Mouse (Mus musculus) intestine, embryonic 14.5 days (tissue): ENCODE measurements around the gene Sept7. TPM values are rescaled to one million over a fixed set of nuclear protein-coding genes. Genes with fewer than 3 reads are reported as not detected.

ENCODE experiments used
- ATAC-seq: fragments of 200-750 bp; cut with Nextera tagmentation; replicated peaks from 2 replicates; pipeline ENCODE4 v1.8.0; 2017; ENCODE audit warnings: low read depth, moderate number of reproducible peaks, moderate TSS enrichment, moderate library complexity; ENCODE audit not compliant: low FRiP score, low TSS enrichment
- DNase-seq: peaks from one replicate; pipeline ENCODE4 v3.0.0-alpha.2; 2018; ENCODE audit warnings: low spot score
- H3K27ac ChIP-seq: fragments of 300-500 bp; sonication (generic); 2 replicates; pipeline ENCODE4 v1.5.1; 2014; ENCODE audit warnings: low read depth, mild to moderate bottlenecking, control low read depth
- H3K27me3 ChIP-seq: fragments of 300-500 bp; sonication (generic); replicated peaks from 2 replicates; pipeline ENCODE4 v1.6.1; 2014; ENCODE audit warnings: low read length, control low read depth; ENCODE audit not compliant: control insufficient read depth, insufficient read depth
- H3K36me3 ChIP-seq: fragments of 300-500 bp; sonication (generic); 2 replicates; pipeline ENCODE4 v1.6.1; 2014; ENCODE audit warnings: low read length, control low read depth; ENCODE audit not compliant: control insufficient read depth, insufficient read depth
- H3K4me1 ChIP-seq: fragments of 300-500 bp; sonication (generic); replicated peaks from 2 replicates; pipeline ENCODE4 v1.6.1; 2014; ENCODE audit warnings: low read length, control low read depth, mixed read lengths; ENCODE audit not compliant: control insufficient read depth, insufficient read depth
- H3K4me2 ChIP-seq: fragments of 300-500 bp; sonication (generic); 2 replicates; pipeline ENCODE4 v1.6.1; 2014; ENCODE audit warnings: low read length
- H3K4me3 ChIP-seq: fragments of 300-500 bp; sonication (generic); 2 replicates; pipeline ENCODE4 v1.5.1; 2014; ENCODE audit warnings: low read depth, low read length, control low read depth, mixed read lengths
- H3K9ac ChIP-seq: fragments of 300-500 bp; sonication (generic); 2 replicates; pipeline ENCODE4 v1.6.1; 2014; ENCODE audit warnings: mild to moderate bottlenecking, low read length
- H3K9me3 ChIP-seq: fragments of 300-500 bp; sonication (generic); 2 replicates; pipeline ENCODE4 v1.6.1; 2016; ENCODE audit warnings: low read length, control low read depth; ENCODE audit not compliant: control insufficient read depth
- WGBS: fragments of 180-500 bp; shearing (Covaris S2); extraction: QIAGEN DNeasy Blood & Tissue Kit; methylation state at CpG from one replicate; pipeline ENCODE4 v1.1.7; 2014; 5-methylcytosine and 5-hydroxymethylcytosine counted together
- polyA plus RNA-seq: library from polyadenylated mRNA; unstranded; fragments of >200 nt; fragmentation: Nextera tagmentation; extraction: Ambion mirVana; gene quantifications from 2 replicates; pipeline ENCODE4 v1.2.1, GENCODE M21; 2014

Sept7 gene
- polyA plus RNA-seq, 1 experiment from 2014 or later, result 233 TPM

GRCm38 (mm10) chr9:25327727-25328370 lies 75.6 kb downstream of the Sept7 start:
- H3K27ac ChIP-seq, result no peak overlapping the region
- H3K9ac ChIP-seq, result no peak overlapping the region
- 77% methylated on average over 4 of the region's 4 CpGs for WGBS
- DNase-seq, result no peak
- no peaks in the 10 kb centered on the region for H3K4me1 ChIP-seq
- no peaks in the 10 kb centered on the region for H3K36me3 ChIP-seq
- H3K4me2 ChIP-seq, result no peak overlapping the region
- no peaks in the 10 kb centered on the region for H3K9me3 ChIP-seq
- no peaks in the 10 kb centered on the region for H3K27me3 ChIP-seq
- no peak for ATAC-seq
- no peak overlapping the region for H3K4me3 ChIP-seq

- Histone ChIP-seq H3K4me1 (no peaks in the 10 kb centered on the region), H3K4me2 (no peak overlapping the region), H3K27me3 (no peaks in the 10 kb centered on the region), H3K9me3 (no peaks in the 10 kb centered on the region), H3K27ac (no peak overlapping the region), H3K4me3 (no peak overlapping the region), H3K9ac (no peak overlapping the region), H3K36me3 (no peaks in the 10 kb centered on the region)
- DNase-seq (no peak), ATAC-seq (no peak)
- 76% methylated on average over 11 of the region's 11 CpGs for WGBS
These were observed 76.9 kb downstream of the Sept7 start for GRCm38 (mm10) chr9:25328946-25329723.

- H3K4me3 ChIP-seq, result no peak overlapping the region
- H3K9me3 ChIP-seq, result no peaks in the 10 kb centered on the region
- DNase-seq (no peak), ATAC-seq (no peak)
- H3K4me1 ChIP-seq, result no peaks in the 10 kb centered on the region
- no peak overlapping the region for H3K4me2 ChIP-seq
- no peak overlapping the region for H3K27ac ChIP-seq
- no peaks in the 10 kb centered on the region for H3K27me3 ChIP-seq
- no peaks in the 10 kb centered on the region for H3K36me3 ChIP-seq
- H3K9ac ChIP-seq, result no peak overlapping the region
- 90% methylated on average over 2 of the region's 2 CpGs for WGBS
These were observed 85.4 kb downstream of the Sept7 start for GRCm38 (mm10) chr9:25337436-25338198.

GRCm38 (mm10) chr9:25340412-25340811 lies 88.2 kb downstream of the Sept7 start:
- 82% methylated on average over 1 of the region's 1 CpGs for WGBS
- DNase-seq (no peak), ATAC-seq (no peak)
- H3K9ac ChIP-seq, result no peak overlapping the region
- no peak overlapping the region for H3K27ac ChIP-seq
- H3K4me2 ChIP-seq, result no peak overlapping the region
- H3K4me1 ChIP-seq, result no peaks in the 10 kb centered on the region
- H3K4me3 ChIP-seq, result no peak overlapping the region
- H3K27me3 ChIP-seq, result no peaks in the 10 kb centered on the region
- no peaks in the 10 kb centered on the region for H3K36me3 ChIP-seq
- no peaks in the 10 kb centered on the region for H3K9me3 ChIP-seq

- WGBS, result 88% methylated on average over 1 of the region's 1 CpGs
These were observed 101.5 kb downstream of the Sept7 start for GRCm38 (mm10) chr9:25353775-25354174.

DNA sequence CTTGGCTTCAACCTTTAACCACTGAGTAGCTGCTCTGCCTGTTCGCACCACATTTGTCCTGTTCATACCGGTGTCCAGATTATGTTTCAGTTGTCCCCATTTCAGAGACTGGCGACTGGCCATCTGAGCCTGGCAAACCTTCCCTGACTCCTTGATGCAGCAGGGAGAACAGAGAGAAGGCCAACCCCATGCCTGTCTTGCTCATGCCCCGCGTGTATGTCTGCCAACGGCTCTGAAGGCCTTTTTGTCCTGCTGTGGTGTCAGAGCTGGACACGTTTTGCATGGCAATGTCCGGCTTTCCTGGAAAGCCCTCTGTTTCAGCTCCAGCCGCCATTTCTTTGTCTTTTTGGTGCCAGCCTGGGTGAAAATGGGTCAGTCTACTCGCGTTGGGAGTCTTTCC lies 103.6 kb downstream of the Sept7 start:
- DNase-seq (no peak), ATAC-seq (no peak)
- Histone ChIP-seq H3K4me2 (no peak overlapping the region), H3K36me3 (no peaks in the 10 kb centered on the region), H3K4me1 (no peaks in the 10 kb centered on the region), H3K27me3 (no peaks in the 10 kb centered on the region), H3K4me3 (no peak overlapping the region), H3K9ac (no peak overlapping the region), H3K27ac (no peak overlapping the region), H3K9me3 (no peaks in the 10 kb centered on the region)
- 90% methylated on average over 11 of the region's 11 CpGs for WGBS

More at GRCm38 (mm10) chr9:25353775-25354174, 101.5 kb downstream of the Sept7 start:
- Histone ChIP-seq H3K4me2 (no peak overlapping the region), H3K9me3 (no peaks in the 10 kb centered on the region), H3K9ac (no peak overlapping the region), H3K36me3 (no peaks in the 10 kb centered on the region), H3K27ac (no peak overlapping the region), H3K4me3 (no peak overlapping the region), H3K4me1 (no peaks in the 10 kb centered on the region), H3K27me3 (no peaks in the 10 kb centered on the region)
- ATAC-seq, result no peak
- DNase-seq, result no peak

GRCm38 (mm10) chr9:25357589-25357988 lies 105.3 kb downstream of the Sept7 start:
- no peak for DNase-seq
- Histone ChIP-seq H3K27ac (no peak overlapping the region), H3K36me3 (no peaks in the 10 kb centered on the region), H3K27me3 (no peaks in the 10 kb centered on the region), H3K4me2 (no peak overlapping the region), H3K4me1 (no peaks in the 10 kb centered on the region), H3K9ac (no peak overlapping the region), H3K4me3 (no peak overlapping the region), H3K9me3 (no peaks in the 10 kb centered on the region)
- 96% methylated on average over 12 of the region's 12 CpGs for WGBS
- ATAC-seq, result no peak

- no peaks in the 10 kb centered on the region for H3K4me1 ChIP-seq
- 83% methylated on average over 5 of the region's 5 CpGs for WGBS
- DNase-seq, result no peak
- H3K27me3 ChIP-seq, result no peaks in the 10 kb centered on the region
- H3K4me3 ChIP-seq, result no peak overlapping the region
- no peaks in the 10 kb centered on the region for H3K36me3 ChIP-seq
- no peak overlapping the region for H3K27ac ChIP-seq
- no peak for ATAC-seq
- H3K4me2 ChIP-seq, result no peak overlapping the region
- no peak overlapping the region for H3K9ac ChIP-seq
- H3K9me3 ChIP-seq, result no peaks in the 10 kb centered on the region
These were observed 105.8 kb downstream of the Sept7 start for GRCm38 (mm10) chr9:25358018-25358417.
